Mouse (Mus musculus) stomach, postnatal 0 days (tissue): ENCODE data around the gene Podxl. TPM values are rescaled to one million over a fixed set of nuclear protein-coding genes. Genes with fewer than 3 reads are reported as not detected.

Experiments
- ATAC-seq: fragments of 200-750 bp; cut with Nextera tagmentation; 2 replicates; pipeline ENCODE4 v1.8.0; 2017; ENCODE audit not compliant: low FRiP score, low TSS enrichment
- DNase-seq: peaks from one replicate; pipeline ENCODE4 v3.0.0-alpha.2; 2016; ENCODE audit warnings: low spot score
- H3K27ac ChIP-seq: fragments of 300-500 bp; sonication (generic); replicated peaks from 2 replicates; pipeline ENCODE4 v1.5.1; 2014; ENCODE audit warnings: mild to moderate bottlenecking, control low read depth
- H3K27me3 ChIP-seq: fragments of 300-500 bp; sonication (generic); 2 replicates; pipeline ENCODE4 v1.6.1; 2014; ENCODE audit warnings: low read length; ENCODE audit not compliant: control insufficient read depth, insufficient read depth
- H3K36me3 ChIP-seq: fragments of 300-500 bp; sonication (generic); 2 replicates; pipeline ENCODE4 v1.6.1; 2014; ENCODE audit warnings: low read length, mixed read lengths; ENCODE audit not compliant: control insufficient read depth, insufficient read depth
- H3K4me1 ChIP-seq: fragments of 300-500 bp; sonication (generic); replicated peaks from 2 replicates; pipeline ENCODE4 v1.6.1; 2014; ENCODE audit warnings: antibody characterized with exemption; ENCODE audit not compliant: control insufficient read depth, insufficient read depth
- H3K4me2 ChIP-seq: fragments of 300-500 bp; sonication (generic); replicated peaks from 2 replicates; pipeline ENCODE4 v1.6.1; 2014; ENCODE audit warnings: low read depth, mild to moderate bottlenecking, control low read depth, moderate library complexity
- H3K4me3 ChIP-seq: fragments of 300-500 bp; sonication (generic); 2 replicates; pipeline ENCODE4 v1.5.1; 2014; ENCODE audit warnings: low read depth, low read length, control low read depth
- H3K9ac ChIP-seq: fragments of 300-500 bp; sonication (generic); 2 replicates; pipeline ENCODE4 v1.6.1; 2014; ENCODE audit warnings: mild to moderate bottlenecking, low read length, control low read depth, mixed read lengths
- H3K9me3 ChIP-seq: fragments of 300-500 bp; sonication (generic); 2 replicates; pipeline ENCODE4 v1.6.1; 2016; ENCODE audit warnings: low read length; ENCODE audit not compliant: control insufficient read depth
- CTCF ChIP-seq: IDR thresholded peaks from 2 replicates; pipeline ENCODE4 v1.5.1; 2016; ENCODE audit warnings: antibody characterized with exemption, low read depth, mild to moderate bottlenecking, moderate library complexity
- EP300 ChIP-seq: optimal IDR thresholded peaks from 2 replicates; pipeline ENCODE3; 2016; ENCODE audit warnings: antibody characterized with exemption
- WGBS: fragments of 180-500 bp; shearing (Covaris S2); extraction: QIAGEN DNeasy Blood & Tissue Kit; methylation state at CpG from one replicate; pipeline ENCODE4 v1.1.7; 2014; 5-methylcytosine and 5-hydroxymethylcytosine counted together
- polyA plus RNA-seq: library from polyadenylated mRNA; unstranded; fragments of >200 nt; fragmentation: Nextera tagmentation; extraction: Ambion mirVana; gene quantifications from 2 replicates; pipeline ENCODE4 v1.2.1, GENCODE M21; 2015

The Podxl gene
- polyA plus RNA-seq, 1 experiment from 2014 or later, result 6.6 TPM

DNA sequence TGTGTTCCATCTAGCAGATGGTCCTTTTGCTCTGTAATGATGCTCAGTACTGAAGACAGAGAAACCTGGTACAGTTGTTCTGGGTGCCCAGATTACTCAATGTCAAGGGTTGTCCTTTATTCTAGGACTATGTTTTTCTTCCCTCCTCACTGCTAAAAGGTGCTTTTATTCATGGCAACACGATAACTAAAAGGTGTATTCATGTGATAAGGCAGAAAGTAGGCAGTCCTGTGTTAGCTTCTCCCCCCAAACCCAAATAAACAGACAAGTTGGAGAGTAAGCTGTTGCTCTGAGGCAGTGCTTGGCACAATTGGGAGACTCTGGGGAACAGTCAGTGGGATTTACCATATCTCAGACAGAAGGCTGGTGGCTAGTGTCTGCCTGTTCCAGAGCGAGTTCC is 22.3 kb upstream of the Podxl start:
- no peaks in the 10 kb centered on the region for H3K9me3 ChIP-seq
- H3K36me3 ChIP-seq, result no peaks in the 10 kb centered on the region
- DNase-seq (no peak), ATAC-seq (no peak)
- TF ChIP-seq CTCF (no peak), EP300 (no peak)
- H3K4me2 ChIP-seq, result no peak overlapping the region
- no peak overlapping the region for H3K9ac ChIP-seq
- H3K27ac ChIP-seq, result no peak overlapping the region
- H3K4me3 ChIP-seq, result no peak overlapping the region
- WGBS, result 60% methylated on average over 2 of the region's 2 CpGs
- no peaks in the 10 kb centered on the region for H3K4me1 ChIP-seq
- no peaks in the 10 kb centered on the region for H3K27me3 ChIP-seq

- Histone ChIP-seq H3K27me3 (no peaks in the 10 kb centered on the region), H3K9me3 (no peaks in the 10 kb centered on the region), H3K9ac (no peak overlapping the region), H3K4me1 (no peaks in the 10 kb centered on the region), H3K4me3 (no peak overlapping the region), H3K27ac (no peak overlapping the region), H3K4me2 (no peak overlapping the region), H3K36me3 (no peaks in the 10 kb centered on the region)
- TF ChIP-seq EP300 (no peak), CTCF (no peak)
- WGBS, result 81% methylated on average over 9 of the region's 9 CpGs
- DNase-seq (no peak), ATAC-seq (no peak)
Observed at GRCm38 (mm10) chr6:31576151-31576550, 12.4 kb upstream of the Podxl start.

GRCm38 (mm10) chr6:31575063-31575462 is 11.3 kb upstream of the Podxl start:
- no peaks in the 10 kb centered on the region for H3K4me1 ChIP-seq

GRCm38 (mm10) chr6:31571459-31571858 is 7.7 kb upstream of the Podxl start:
- DNase-seq (no peak), ATAC-seq (no peak)
- Histone ChIP-seq H3K27me3 (no peaks in the 10 kb centered on the region), H3K9me3 (no peaks in the 10 kb centered on the region), H3K4me3 (no peak overlapping the region), H3K27ac (no peak overlapping the region), H3K9ac (no peak overlapping the region), H3K4me2 (no peak overlapping the region), H3K36me3 (no peaks in the 10 kb centered on the region), H3K4me1 (no peaks in the 10 kb centered on the region)
- 64% methylated on average over 3 of the region's 3 CpGs for whole genome bisulfite sequencing
- TF ChIP-seq EP300, result no peak
- no peak for TF ChIP-seq CTCF

More at GRCm38 (mm10) chr6:31575063-31575462, 11.3 kb upstream of the Podxl start:
- DNase-seq (no peak), ATAC-seq (no peak)
- Histone ChIP-seq H3K9ac (no peak overlapping the region), H3K9me3 (no peaks in the 10 kb centered on the region), H3K27ac (no peak overlapping the region), H3K4me2 (no peak overlapping the region), H3K36me3 (no peaks in the 10 kb centered on the region), H3K4me3 (no peak overlapping the region), H3K27me3 (no peaks in the 10 kb centered on the region)
- TF ChIP-seq EP300, result no peak
- TF ChIP-seq CTCF, result no peak
- WGBS, result 74% methylated on average over 4 of the region's 4 CpGs

- Histone ChIP-seq H3K4me1 (0 out of 2 replicates have a peak, but pooled peaks cover 2% of the 10 kb centered on the region), H3K27me3 (no peaks in the 10 kb centered on the region), H3K9me3 (no peaks in the 10 kb centered on the region), H3K9ac (no peak overlapping the region), H3K4me2 (no peak overlapping the region), H3K4me3 (no peak overlapping the region), H3K36me3 (no peaks in the 10 kb centered on the region), H3K27ac (no peak overlapping the region)
- WGBS, result 39% methylated on average over 7 of the region's 7 CpGs
- DNase-seq (no peak), ATAC-seq (no peak)
- TF ChIP-seq CTCF, result no peak
- TF ChIP-seq EP300, result no peak
Observed at GRCm38 (mm10) chr6:31568070-31568595, 4.4 kb upstream of the Podxl start.

DNA sequence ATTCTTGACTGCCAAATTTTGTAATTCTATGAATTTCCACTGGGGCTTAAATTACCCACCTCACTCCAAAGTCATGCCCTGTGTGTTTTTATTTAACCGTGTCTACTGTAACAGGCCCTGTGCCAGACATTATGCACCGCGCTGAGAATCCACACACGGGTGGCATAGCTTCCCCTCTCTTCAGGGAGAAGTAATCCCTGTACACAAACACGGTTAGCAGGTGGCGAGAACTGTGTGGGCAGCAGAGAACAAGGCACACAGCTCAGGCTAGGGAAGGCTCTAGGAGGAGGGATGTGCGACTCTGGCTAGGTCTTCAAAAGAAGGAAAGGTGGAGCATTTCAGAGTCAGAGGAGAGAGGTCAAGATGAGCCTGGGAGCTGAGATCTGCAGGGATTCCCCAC is 3.4 kb upstream of the Podxl start:
- H3K27me3 ChIP-seq, result peaks cover 2% of the 10 kb centered on the region; the same call in 1 of the 2 replicates
- WGBS, result 33% methylated on average over 7 of the region's 7 CpGs

More for the DNA sequence above, 3.4 kb upstream of the Podxl start:
- Histone ChIP-seq H3K9ac (no peak overlapping the region), H3K4me3 (no peak overlapping the region), H3K27ac (no peak overlapping the region), H3K4me1 (peaks cover 2% of the 10 kb centered on the region; the same call in 1 of the 2 replicates), H3K36me3 (no peaks in the 10 kb centered on the region), H3K9me3 (no peaks in the 10 kb centered on the region), H3K4me2 (no peak overlapping the region)
- DNase-seq, result no peak
- TF ChIP-seq CTCF, result no peak
- no peak for TF ChIP-seq EP300
- ATAC-seq, result no peak
